Mouse (Mus musculus) CH12.LX (cell line): ENCODE measurements at regions not wholly inside any gene's neighbourhood (a gene's known extent, or its start where the extent isn't known, plus 50 kb on each side); places are given as distances from the start of the nearest gene placed in this dataset.

ENCODE experiments used
- DNase-seq: peaks from one replicate; pipeline ENCODE4 v3.0.0-alpha.2; 2013; ENCODE audit errors: extremely low read depth
- H3K27ac ChIP-seq: 2 replicates; pipeline ENCODE4 v1.5.1; 2012; ENCODE audit warnings: low read depth, mild to moderate bottlenecking, control low read depth, moderate library complexity; ENCODE audit not compliant: insufficient read depth
- H3K27me3 ChIP-seq: replicated peaks from 2 replicates; pipeline ENCODE3; 2012; ENCODE audit warnings: inconsistent platforms
- H3K36me3 ChIP-seq, 2 experiments: replicated peaks in 1 of 2; 2 replicates each; pipeline versions ENCODE3 to v1.6.1; 2012; ENCODE audit warnings: inconsistent platforms in 1 of 2, low read length in 1 of 2, mild to moderate bottlenecking in 1 of 2, mixed read lengths in 1 of 2, moderate library complexity in 1 of 2; ENCODE audit not compliant: control insufficient read depth in 1 of 2, insufficient read depth in 1 of 2
- H3K4me1 ChIP-seq, 2 experiments: 2 replicates each; pipeline ENCODE4 v1.6.1; 2012; ENCODE audit warnings: inconsistent platforms in 1 of 2, moderate library complexity in 1 of 2; ENCODE audit not compliant: insufficient read depth in 2 of 2, control insufficient read depth in 1 of 2
- H3K4me2 ChIP-seq: 2 replicates; pipeline ENCODE4 v1.6.1; 2012; ENCODE audit warnings: low read depth, mild to moderate bottlenecking, control low read depth; ENCODE audit not compliant: poor library complexity, insufficient read depth, severe bottlenecking
- H3K4me3 ChIP-seq, 3 experiments: fragments of 150-350 bp in 1 of 3; sonication (generic) in 1 of 3; replicated peaks in 1 of 3; 2 replicates each; pipeline versions ENCODE3 to v1.5.1; 2011 to 2012; ENCODE audit warnings: low read depth in 2 of 3, low read length in 2 of 3, mild to moderate bottlenecking in 2 of 3, moderate library complexity in 2 of 3, control low read depth in 1 of 3, improper control_type of control experiment in 1 of 3, inconsistent platforms in 1 of 3, mixed read lengths in 1 of 3; ENCODE audit not compliant: poor library complexity in 1 of 3
- H3K79me2 ChIP-seq: replicated peaks from 2 replicates; pipeline ENCODE4 v1.6.1; 2012; ENCODE audit warnings: mild to moderate bottlenecking, moderate library complexity; ENCODE audit not compliant: control insufficient read depth, poor library complexity, insufficient read depth, severe bottlenecking; ENCODE audit errors: extremely low read depth
- H3K9ac ChIP-seq: 2 replicates; pipeline ENCODE4 v1.6.1; 2012; ENCODE audit warnings: low read depth, mild to moderate bottlenecking, control low read depth, moderate library complexity; ENCODE audit not compliant: insufficient read depth
- H3K9me3 ChIP-seq: replicated peaks from 2 replicates; pipeline ENCODE3; 2012; ENCODE audit warnings: low read length, inconsistent platforms, mixed read lengths
- CHD2 ChIP-seq: IDR thresholded peaks from 2 replicates; pipeline ENCODE4 v1.6.1; 2011; ENCODE audit warnings: low read length, improper control_type of control experiment
- CTCF ChIP-seq, 2 experiments: IDR thresholded peaks in 1 of 2; conservative IDR thresholded peaks in 1 of 2; 2 replicates each; pipeline ENCODE4 v1.5.1; 2011 to 2012; ENCODE audit warnings: low read depth in 2 of 2, low read length in 2 of 2, improper control_type of control experiment in 1 of 2, inconsistent platforms in 1 of 2, mild to moderate bottlenecking in 1 of 2, moderate library complexity in 1 of 2
- E2F4 ChIP-seq: IDR thresholded peaks from 2 replicates; pipeline ENCODE4 v1.6.1; 2011; ENCODE audit warnings: low read depth, low read length, improper control_type of control experiment; ENCODE audit not compliant: insufficient replicate concordance
- ELF1 ChIP-seq: IDR thresholded peaks from 2 replicates; pipeline ENCODE4 v1.6.1; 2014; ENCODE audit warnings: low read depth, mild to moderate bottlenecking, inconsistent platforms, low read length, improper control_type of control experiment
- ETS1 ChIP-seq: conservative IDR thresholded peaks from 2 replicates; pipeline ENCODE4 v1.6.1; 2012; ENCODE audit warnings: low read depth, mild to moderate bottlenecking, inconsistent platforms, low read length, improper control_type of control experiment, moderate library complexity
- IRF4 ChIP-seq: IDR thresholded peaks from 2 replicates; pipeline ENCODE4 v1.6.1; 2014; ENCODE audit warnings: low read depth, mild to moderate bottlenecking, inconsistent platforms, low read length, improper control_type of control experiment
- JUN ChIP-seq: IDR thresholded peaks from 2 replicates; pipeline ENCODE4 v1.6.1; 2011; ENCODE audit warnings: low read depth, mild to moderate bottlenecking, low read length, improper control_type of control experiment, moderate library complexity; ENCODE audit not compliant: insufficient read depth
- KAT2A ChIP-seq: IDR thresholded peaks from 2 replicates; pipeline ENCODE4 v1.6.1; 2012; ENCODE audit warnings: low read length, improper control_type of control experiment, inconsistent platforms; ENCODE audit not compliant: insufficient replicate concordance
- MAFK ChIP-seq: IDR thresholded peaks from 2 replicates; pipeline ENCODE4 v1.6.1; 2011; ENCODE audit warnings: low read length, improper control_type of control experiment; ENCODE audit not compliant: insufficient replicate concordance
- MAX ChIP-seq: IDR thresholded peaks from 2 replicates; pipeline ENCODE4 v1.6.1; 2011; ENCODE audit warnings: low read length, improper control_type of control experiment
- MAZ ChIP-seq: IDR thresholded peaks from 2 replicates; pipeline ENCODE4 v1.6.1; 2012; ENCODE audit warnings: low read depth, mild to moderate bottlenecking, inconsistent platforms, low read length, improper control_type of control experiment, moderate library complexity
- MXI1 ChIP-seq: IDR thresholded peaks from 2 replicates; pipeline ENCODE4 v1.6.1; 2011; ENCODE audit warnings: mild to moderate bottlenecking, low read depth, low read length, improper control_type of control experiment
- NRF1 ChIP-seq: IDR thresholded peaks from 2 replicates; pipeline ENCODE4 v1.6.1; 2014; ENCODE audit warnings: low read depth, mild to moderate bottlenecking, inconsistent platforms, low read length, improper control_type of control experiment, moderate library complexity
- POLR2A ChIP-seq: IDR thresholded peaks from 2 replicates; pipeline ENCODE4 v1.6.1; 2011; ENCODE audit warnings: low read depth, mild to moderate bottlenecking, improper control_type of control experiment, low read length
- POLR2AphosphoS2 ChIP-seq: IDR thresholded peaks from 2 replicates; pipeline ENCODE4 v1.6.1; 2011; ENCODE audit warnings: low read depth, low read length, improper control_type of control experiment
- RCOR1 ChIP-seq: conservative IDR thresholded peaks from 2 replicates; pipeline ENCODE4 v1.6.1; 2012; ENCODE audit warnings: low read depth, mild to moderate bottlenecking, inconsistent platforms, low read length, improper control_type of control experiment
- SIN3A ChIP-seq: IDR thresholded peaks from 2 replicates; pipeline ENCODE4 v1.6.1; 2012; ENCODE audit warnings: low read length, improper control_type of control experiment, inconsistent platforms
- UBTF ChIP-seq: IDR thresholded peaks from 2 replicates; pipeline ENCODE4 v1.6.1; 2012; ENCODE audit warnings: low read depth, mild to moderate bottlenecking, inconsistent platforms, low read length, improper control_type of control experiment, moderate library complexity
- ZKSCAN1 ChIP-seq: IDR thresholded peaks from 2 replicates; pipeline ENCODE4 v1.6.1; 2012; ENCODE audit warnings: low read depth, inconsistent platforms, low read length, improper control_type of control experiment, borderline replicate concordance
- dilution Hi-C: fragments of 300-500 bp; cut with MboI; formaldehyde crosslinking; loops from 2 replicates; pipeline ENCODE4 v1.14.3; 2020; ENCODE audit warnings: low sequenced_read_pairs; ENCODE audit not compliant: extremely low pct_unique_long_range_greater_than_20kb, extremely low pct_ligation_motif_present
- in situ Hi-C: fragments of 300-500 bp; cut with MboI; formaldehyde crosslinking; loops from 3 replicates; pipeline ENCODE4 v1.14.3; 2019; ENCODE audit warnings: low sequenced_read_pairs, low pct_ligation_motif_present, low pct_unique_long_range_greater_than_20kb, mixed read lengths

- H3K9ac ChIP-seq = no peak overlapping the region
- DNase-seq = peak; percentile 38
- no peak overlapping the region for H3K27ac ChIP-seq
- H3K4me2 ChIP-seq = no peak overlapping the region
- H3K4me1 ChIP-seq = peaks cover 2 to 27% of the 10 kb centered on the region in 2 experiments; a peak in 2 of 4 replicates
- no peaks in the 10 kb centered on the region for H3K79me2 ChIP-seq
- no peak overlapping the region for H3K4me3 ChIP-seq
- H3K36me3 ChIP-seq = no peaks in the 10 kb centered on the region
- no peaks in the 10 kb centered on the region for H3K27me3 ChIP-seq
- H3K9me3 ChIP-seq = no peaks in the 10 kb centered on the region
- in situ Hi-C loops (no loop called here), dilution Hi-C loops (no loop called here)
- TF ChIP-seq ETS1 (no peak), CHD2 (no peak), MAFK (no peak), NRF1 (no peak), MAX (no peak), IRF4 (no peak), SIN3A (no peak), E2F4 (no peak), UBTF (no peak), KAT2A (no peak), ELF1 (no peak), ZKSCAN1 (no peak), MAZ (no peak), MXI1 (no peak), RCOR1 (no peak)
Observed at GRCm38 (mm10) chr10:97851487-97851886, 124.9 kb upstream of the C030005K15Rik start.

DNA sequence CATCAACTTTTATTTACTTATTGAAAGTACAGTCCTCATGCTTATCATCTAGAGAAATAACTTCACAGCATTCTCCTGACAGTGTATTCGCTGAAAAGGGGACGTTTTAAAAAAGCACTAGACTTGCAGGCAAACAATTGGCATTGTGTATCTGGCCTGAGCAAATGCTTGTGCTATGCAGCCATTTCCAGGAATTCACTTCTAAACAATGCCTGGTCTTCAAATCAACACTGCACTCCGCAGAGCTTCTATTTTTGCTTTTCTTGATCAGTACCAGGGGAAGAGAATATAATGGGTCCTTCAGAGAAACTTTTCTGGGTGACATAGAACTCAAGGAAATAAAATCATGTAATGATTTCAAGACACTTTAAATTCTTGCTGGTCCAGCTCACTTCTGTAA lies 150.5 kb upstream of the C030005K15Rik start:
- Histone ChIP-seq H3K4me2 (no peak overlapping the region), H3K27ac (no peak overlapping the region), H3K4me3 (no peak overlapping the region), H3K79me2 (no peaks in the 10 kb centered on the region), H3K4me1 (no peaks in the 10 kb centered on the region)
- dilution Hi-C loops = no loop called here
- no peak for DNase-seq
- TF ChIP-seq JUN (no peak), POLR2AphosphoS2 (no peak), CTCF (conservative IDR thresholded peaks at IDR 0.05 in 1 of 2, IDR thresholded peaks at IDR 0.05 in 1 of 2; ENCODE audit: low read depth in 2 of 2, low read length in 2 of 2) (no peak), NRF1 (no peak), POLR2A (no peak)
- TF ChIP-seq, all 38 proteins: peak for 0
- no peaks in the 10 kb centered on the region for H3K36me3 ChIP-seq
- no peaks in the 10 kb centered on the region for H3K27me3 ChIP-seq
- no peak overlapping the region for H3K9ac ChIP-seq
- in situ Hi-C loops = no loop called here
- H3K9me3 ChIP-seq = no peaks in the 10 kb centered on the region
